Mouse (Mus musculus) cerebellum, adult 9-11 months (tissue): ENCODE measurements around the gene Ankrd11.

ENCODE experiments used
- DNase-seq: peaks from one replicate; pipeline ENCODE4 v3.0.0; 2022

Ankrd11 gene

DNA sequence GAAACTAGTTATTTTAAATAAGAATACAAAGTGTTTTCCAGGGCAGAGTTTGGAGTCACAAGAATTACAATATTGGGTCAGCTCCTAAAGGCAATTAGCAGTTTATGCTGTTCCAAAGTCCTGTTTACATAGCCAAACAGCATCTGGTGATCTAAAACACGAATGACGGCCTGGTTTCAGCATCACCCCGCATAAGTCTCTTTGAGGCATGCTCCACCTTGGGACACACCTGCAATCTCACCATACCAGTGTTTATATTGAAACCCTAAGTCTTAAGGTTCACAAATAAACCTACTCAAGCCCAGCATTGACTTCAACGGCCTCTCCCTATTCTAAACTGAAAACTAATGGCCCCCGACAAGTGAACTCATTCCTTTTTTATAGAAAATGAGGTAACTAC lies 81.8 kb downstream of the Ankrd11 start:
- DNase-seq: no peak

DNA sequence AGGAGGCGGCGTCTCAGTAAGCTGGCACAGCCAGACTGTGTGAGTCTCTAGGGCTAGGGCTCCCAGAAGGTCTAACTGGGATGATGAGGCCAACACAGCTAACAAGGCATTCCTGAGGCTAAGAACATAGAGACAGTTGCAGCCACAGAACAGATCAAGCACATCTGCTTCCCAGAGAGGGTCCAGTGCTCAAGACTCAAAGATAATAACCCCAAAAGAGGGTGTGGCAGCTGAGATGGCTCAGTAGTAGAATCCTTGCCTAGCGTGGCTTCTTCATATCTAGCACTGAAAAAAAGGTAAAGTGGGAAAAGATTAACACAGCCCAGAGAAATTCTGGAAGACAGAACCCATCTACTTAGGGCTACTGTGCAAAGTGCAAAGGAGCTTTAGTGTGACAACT lies 86.1 kb downstream of the Ankrd11 start:
- DNase-seq: no peak

- no peak for DNase-seq
Observed at GRCm38 (mm10) chr8:122955195-122955594, 86.9 kb downstream of the Ankrd11 start.

DNA sequence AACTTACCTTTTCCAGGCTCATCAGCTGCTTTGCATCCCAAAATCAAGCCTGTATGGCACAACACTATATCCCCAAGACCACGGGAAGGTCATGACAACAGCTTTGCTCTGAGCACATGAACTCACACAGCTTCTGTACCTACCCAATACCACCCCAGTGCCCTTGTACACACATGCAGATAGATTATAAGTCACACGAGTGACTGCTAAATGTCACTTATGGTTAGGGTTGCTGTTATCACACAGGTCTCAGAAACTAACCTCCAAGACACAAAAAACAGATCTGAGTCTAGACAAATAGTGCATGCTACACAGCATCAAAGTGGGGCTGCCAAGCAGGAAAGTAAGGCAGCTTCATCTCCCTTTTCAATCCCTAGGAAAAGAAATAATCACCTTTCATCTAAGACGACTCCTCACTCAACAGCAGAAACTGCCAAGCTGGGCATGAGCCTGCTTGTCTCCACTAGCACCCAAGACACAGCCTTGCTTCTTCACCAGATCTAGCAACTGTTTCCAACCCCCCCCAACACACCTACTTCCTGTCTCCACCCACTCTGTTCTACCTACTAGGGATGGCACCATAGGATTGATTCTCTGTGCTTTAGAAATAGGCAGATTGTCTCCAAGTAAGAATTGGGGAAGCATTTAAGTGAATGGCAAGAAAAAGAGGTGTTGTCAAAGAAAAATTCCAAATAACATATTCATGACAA lies 87.8 kb downstream of the Ankrd11 start:
- DNase-seq: no peak

DNA sequence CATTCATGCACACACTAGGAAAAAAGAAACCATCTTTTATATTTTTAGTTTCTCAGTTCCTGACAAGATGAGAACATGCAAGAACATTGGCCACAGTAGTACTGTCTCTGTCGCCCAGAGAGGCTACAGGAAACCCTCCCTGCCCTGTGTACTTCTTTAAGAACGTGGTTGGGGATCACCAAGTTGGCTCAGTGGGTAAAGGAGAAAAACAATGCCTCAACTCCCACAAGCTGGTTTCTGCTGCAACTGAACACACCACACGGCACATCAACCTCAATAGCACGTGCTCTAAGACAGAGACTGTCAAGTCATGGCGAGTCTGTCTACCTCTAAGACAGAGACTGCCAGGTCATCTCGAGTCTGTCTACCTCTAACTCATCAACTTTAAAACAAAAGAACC lies 89.0 kb downstream of the Ankrd11 start:
- no peak for DNase-seq

GRCm38 (mm10) chr8:122951456-122951855 lies 90.6 kb downstream of the Ankrd11 start:
- no peak for DNase-seq

DNA sequence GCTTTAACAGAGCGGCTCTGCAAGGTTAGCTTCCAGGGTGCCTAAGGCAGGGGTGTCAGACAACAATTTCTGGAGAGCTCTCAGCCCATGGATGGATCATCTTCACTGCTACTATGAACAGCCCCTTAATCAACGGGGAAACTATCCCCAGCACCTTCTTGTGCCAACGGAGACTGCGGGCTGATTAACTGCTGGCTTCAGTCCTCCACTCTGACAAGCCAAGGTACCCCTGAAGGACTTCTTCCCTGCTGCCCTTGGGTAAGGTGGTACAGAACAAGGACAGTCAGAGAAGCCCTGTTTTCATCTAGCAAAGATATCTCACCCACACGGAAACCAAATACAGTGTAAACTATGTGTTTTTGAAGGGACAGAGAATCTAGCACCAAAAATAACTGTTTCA lies 92.4 kb downstream of the Ankrd11 start:
- DNase-seq: no peak

GRCm38 (mm10) chr8:122945775-122946174 lies 96.3 kb downstream of the Ankrd11 start:
- no peak for DNase-seq

- DNase-seq: peak; percentile 59
Observed at GRCm38 (mm10) chr8:122942803-122943713, 99.0 kb downstream of the Ankrd11 start.

DNA sequence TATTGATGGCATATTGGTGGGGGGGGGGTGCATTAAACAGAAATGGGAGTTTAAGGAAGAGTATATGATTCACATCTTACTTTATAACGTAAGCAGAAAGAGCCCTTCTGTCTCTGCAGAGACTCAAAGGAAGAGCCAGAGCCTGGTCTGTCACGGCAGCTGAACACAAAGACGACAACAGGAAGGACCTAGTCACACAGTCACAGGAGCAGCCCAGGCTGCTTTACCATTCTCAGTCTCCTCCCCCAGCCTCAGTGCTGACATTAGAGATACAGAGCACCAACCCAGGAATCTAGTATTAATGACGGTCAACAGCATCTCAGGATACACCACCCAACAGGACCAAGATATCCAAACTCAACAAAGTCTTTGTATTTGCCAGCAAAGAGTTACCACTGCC lies 103.5 kb downstream of the Ankrd11 start:
- DNase-seq: no peak

DNA sequence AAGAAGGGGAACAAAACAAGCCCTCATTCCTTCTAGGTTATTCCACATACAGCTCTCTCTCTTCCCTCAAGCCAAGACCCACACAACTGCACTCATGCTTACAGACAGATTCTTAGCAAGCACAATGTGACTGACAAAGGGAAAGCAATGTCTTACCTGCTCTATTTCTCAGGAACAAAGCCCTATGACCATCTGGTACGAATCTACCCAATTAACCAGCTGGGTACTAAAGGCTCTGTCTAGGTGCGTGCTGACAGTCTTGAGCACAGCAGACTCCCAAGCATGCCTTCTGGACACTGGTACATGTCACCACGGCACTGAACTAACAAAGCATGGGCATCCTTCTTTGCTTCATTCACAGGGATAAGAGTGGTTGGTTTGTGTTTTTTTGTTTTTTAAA lies 103.9 kb downstream of the Ankrd11 start:
- DNase-seq: peak; percentile 64

DNA sequence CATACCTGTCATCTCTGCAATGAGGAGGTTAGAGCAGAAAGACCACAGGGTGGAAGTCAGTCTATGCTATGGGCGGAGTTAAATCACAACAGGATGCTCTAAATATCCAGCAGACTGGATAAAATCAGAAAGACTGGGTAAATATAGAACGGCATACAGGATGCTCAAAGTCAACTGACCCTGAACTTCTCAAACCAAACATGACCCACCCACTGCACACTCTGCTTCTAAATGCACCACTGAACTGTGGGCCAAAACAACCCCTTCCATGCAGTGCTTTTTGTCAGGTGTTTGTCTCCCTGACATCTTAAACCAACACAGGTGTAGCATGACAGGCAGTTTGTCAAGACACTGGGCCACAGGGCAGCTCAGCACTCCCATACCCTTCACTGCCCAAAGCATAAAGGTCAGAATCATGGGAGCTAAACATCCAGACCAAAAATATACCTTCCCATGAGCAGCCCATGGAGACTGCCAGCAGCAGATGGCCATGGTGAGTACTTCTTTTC lies 104.5 kb downstream of the Ankrd11 start:
- DNase-seq: peak; percentile 66

DNA sequence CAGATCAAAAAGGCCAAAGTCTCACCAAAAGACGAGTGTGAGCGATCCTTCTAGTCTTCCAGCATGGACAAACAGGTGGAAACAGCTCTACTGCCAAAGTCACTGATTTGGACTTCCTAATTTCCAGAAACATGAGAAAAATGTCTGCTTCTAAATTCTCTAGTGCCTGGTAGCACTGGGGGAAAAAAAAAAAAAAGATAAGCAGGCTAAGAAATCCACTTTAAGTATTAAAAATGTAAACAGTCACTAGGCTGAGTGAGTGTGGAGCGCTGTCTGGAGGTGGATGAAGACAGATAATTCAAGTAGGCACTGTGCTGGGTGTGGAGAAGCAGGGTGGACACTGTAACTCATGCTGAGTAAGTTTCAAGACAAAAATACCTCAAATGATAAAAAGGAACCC lies 106.2 kb downstream of the Ankrd11 start:
- no peak for DNase-seq

DNA sequence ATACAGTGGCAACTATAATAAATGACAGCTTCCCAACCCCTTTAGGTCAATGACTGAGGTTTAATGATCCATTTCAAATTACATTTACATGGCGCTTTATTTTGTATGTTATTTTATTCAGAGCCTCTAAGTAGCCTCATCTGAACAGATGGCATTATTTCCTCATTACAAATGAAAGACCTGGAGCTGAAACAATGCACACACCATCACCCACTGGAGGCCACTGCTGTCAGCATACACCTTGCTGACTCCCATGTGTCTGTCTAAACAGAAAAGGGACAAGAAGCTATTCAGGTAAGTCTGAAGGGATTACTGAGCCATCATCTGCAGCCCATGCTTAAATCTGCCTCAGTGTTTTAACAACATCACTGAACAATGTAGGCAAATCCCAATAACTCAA lies 107.0 kb downstream of the Ankrd11 start:
- peak; percentile 70 for DNase-seq

GRCm38 (mm10) chr8:122933973-122934372 lies 108.1 kb downstream of the Ankrd11 start:
- no peak for DNase-seq

GRCm38 (mm10) chr8:122932561-122932959 lies 109.5 kb downstream of the Ankrd11 start:
- DNase-seq: no peak

DNA sequence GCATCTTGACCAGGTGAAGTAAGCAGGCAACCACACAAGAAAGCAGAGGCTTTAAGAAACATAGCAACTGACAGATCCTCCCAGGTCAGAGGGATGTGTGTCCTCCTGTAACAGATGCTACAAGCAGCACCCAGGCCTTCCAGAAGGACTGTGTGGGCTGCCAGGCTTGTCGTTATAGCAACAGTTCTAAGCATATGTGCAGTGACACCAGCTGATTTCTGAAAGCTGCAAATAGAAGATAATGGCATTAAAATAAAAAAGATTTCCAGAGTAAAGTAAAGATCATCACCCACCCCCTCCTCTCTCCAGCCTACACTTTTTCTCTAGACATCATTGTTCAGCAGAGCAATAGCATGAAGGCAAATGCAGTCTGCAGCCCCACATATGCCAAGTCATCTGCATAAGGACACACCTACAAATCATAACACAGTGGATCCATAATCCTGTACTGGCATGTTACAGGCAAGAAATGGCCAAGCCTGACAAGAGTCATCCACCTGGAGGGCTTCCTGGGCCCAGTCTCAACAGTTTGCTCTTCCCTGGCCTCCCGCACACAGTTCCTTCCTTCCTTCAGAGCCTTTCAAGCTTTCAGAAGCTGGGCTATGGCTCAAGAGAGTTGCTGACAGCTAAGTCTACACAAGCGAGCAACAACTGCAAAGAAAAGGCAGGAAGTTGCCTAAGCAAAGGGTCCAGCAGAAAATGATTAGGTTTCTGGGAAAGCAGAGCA lies 110.1 kb downstream of the Ankrd11 start:
- peak; percentile 60 for DNase-seq

DNA sequence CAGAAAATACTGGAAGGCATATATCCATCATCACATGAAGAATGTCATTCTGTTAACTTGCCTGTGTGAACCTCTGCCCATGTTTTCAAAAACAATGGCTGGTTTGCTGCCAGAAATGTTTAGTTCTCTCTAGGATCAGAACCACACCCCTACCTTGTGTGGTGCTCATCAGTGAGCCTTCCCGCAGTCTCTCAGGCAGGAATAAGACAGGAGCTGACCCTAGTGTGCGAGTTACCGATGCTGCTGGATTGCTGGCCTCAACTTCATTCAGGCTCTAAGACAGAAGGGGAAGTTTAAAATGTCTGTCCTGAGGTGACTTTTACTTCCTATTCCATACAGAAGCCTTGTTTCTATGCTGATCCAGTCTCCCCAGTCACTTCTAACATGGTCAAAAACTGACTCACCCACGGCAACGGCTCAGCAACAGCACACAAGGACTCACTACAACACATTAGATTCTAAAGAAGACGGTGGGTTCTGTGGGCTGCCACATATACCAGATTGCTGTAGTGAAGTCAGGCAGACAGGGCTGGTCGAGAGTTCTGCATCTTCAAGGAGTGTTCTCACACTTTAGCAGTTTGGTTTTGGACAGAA lies 113.3 kb downstream of the Ankrd11 start:
- no peak for DNase-seq

DNA sequence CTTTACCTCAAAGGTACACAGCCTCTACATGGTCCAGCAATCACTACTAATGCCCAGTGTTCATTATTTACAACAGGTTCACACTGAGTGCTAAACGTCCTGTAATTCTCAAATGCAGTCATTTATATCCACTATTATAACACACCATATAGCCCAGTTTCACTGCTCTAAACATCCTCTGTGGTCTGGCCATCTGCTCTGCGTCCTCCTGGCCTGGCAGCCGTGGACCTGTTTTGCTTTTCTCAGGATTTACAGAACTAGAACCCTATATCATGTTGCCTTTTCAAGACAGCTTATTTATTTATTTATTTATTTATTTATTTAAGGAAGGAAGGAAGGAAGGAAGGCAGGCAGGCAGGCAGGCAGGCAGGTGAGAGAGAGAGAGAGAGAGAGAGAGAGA lies 114.2 kb downstream of the Ankrd11 start:
- peak; percentile 52 for DNase-seq

- DNase-seq: no peak
Observed at GRCm38 (mm10) chr8:122926782-122927181, 115.3 kb downstream of the Ankrd11 start.

GRCm38 (mm10) chr8:122925939-122926722 lies 115.9 kb downstream of the Ankrd11 start:
- no peak for DNase-seq

GRCm38 (mm10) chr8:122924091-122924490 lies 118.0 kb downstream of the Ankrd11 start:
- no peak for DNase-seq
